Mouse (Mus musculus) neural tube, embryonic 10.5 days (tissue): Measurements from ENCODE around the gene Nme3.
"Not testable (repeated sequence)": the region's sequence is repeated elsewhere in the genome, so short reads cannot be mapped to it uniquely, and the experiment has no call there.

Experiments used
- DNase-seq: peaks from one replicate; pipeline ENCODE4 v3.0.0-alpha.2; 2017; ENCODE audit warnings: low spot score; ENCODE audit errors: extremely low spot score

The Nme3 gene

DNA sequence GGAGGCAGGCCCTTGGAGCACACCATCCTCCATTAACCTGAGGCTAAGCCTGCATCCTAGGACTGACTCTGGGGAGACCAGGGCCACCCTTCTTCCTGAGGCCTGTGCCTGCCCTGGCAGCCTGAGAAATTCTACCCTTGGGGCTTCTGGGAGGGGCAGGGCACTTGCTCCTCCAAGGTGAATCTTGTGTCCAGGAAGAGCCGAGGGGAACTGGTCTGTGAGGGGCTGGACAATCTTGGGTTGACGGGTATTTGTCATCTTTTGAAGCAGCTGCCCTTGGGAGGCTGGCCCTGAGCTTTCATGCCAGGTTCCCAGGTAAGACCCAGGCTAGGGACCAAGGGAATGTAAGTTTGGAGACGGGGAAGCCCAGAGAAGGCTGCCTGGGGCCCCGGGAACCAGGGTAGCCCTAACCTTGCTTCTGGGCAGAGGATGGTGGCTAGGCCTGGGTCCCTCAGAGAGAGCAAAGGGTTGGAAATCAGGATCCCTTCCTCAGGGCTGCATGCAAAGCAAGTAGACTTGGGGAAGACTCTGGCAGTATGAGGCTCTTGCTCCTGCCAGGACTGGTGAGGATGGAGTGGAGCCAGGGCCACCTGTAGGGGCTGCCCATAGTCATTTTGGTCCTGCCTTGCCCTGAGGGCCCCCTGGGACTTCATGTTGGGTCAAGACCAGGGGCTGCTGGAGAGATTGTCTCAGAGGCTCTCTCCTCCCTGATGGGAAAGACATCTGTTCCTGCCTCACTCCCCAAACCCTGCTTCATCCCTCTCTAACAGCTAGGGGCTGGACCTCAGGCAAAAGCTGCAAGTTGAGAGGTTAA, 1.9 kb downstream of the Nme3 start:
- no peak for DNase-seq

DNA sequence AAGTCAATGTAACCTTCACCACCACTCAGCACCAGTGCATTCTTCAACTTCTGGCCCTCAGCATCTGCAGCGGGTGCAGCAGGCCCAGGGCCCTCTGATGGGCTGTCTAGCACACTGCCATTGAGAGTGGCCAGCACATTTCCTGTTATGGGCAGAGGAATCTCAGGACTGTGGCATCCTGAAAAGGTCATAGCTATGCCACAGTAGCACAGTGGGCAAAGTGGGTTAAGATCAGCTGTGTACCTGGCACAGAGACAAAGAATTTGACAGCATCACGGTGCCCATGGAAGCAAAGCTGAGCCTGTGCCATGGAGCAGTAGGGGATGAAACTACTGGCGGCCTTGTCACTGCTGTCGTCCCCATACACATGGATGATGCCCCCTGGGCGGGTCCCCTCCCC, 2.9 kb downstream of the Nme3 start:
- DNase-seq, result no peak

DNA sequence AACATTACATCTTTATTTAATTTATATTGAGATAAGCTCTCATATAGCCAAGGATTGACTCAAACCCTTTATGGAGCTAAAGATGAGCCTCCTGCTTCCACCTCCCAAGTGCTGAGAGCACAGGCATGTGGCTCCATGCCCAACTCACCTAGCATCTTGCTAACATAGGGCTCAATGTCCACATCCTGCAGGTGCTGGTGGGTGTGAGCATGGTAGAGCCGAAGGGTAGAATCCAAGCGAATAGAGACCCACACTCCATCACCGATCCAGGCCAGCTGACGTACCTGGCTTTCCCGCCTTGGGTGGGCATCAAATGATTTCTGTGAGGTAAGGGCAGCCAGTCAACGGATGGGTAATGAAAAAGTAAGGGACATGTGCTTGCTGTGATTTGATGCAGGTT, 3.7 kb downstream of the Nme3 start:
- no peak for DNase-seq

DNA sequence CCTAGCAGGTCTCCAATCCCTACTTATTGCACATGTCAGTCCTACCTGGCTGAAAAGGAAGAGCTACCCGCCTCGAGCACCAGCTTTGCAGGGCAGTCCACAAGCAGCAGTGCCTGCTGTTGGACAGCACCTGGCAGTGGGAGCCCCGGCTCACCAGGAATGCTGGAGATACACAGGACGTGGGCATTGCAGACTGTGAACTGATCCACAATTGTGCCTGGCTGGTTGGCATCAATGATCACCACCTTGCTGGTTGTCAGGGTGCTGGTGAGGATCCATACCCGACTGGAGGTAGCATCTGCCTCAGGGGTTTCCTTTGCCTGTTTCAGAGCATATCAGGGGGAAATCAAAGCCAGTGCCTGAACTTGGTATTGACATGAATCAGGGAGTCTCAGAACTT, 5.8 kb downstream of the Nme3 start:
- no peak for DNase-seq

DNA sequence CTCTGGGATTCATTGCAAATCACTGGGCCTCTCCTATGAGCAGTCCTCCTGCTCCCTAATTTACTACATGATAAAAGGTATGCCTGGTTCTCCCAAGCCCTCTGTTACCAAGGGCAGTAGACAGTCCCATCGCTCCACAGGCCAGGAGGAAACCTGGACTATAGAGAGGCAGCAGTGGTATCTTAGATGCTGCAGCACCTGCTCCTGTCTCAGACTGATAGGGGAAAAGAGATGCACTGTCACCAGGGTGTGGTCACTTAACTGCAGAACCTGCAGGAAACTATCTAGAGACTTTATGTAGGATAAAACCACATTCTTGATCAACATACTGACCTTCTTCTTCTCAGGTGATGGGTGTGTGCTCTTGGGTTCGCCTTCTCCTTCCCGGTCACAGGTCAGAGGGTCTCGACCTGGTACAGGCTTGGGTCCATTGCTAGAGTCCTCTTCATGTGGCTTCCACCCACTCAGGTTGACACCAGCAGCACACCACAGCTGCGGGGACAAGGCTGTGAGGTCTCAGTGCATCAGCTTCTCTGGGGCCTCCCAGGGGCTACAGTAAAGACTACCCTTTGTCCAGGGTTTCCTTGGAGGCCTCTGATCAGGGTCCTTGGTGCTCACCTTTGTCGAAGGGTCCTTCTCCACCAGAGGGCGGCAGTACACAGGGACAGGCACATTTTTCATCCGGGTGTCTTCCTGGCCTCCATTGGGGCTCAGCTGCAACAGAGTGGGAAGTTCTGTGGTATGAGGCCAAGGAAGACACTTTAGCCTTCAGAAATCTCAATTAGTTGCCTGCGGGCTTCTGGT, 6.6 kb downstream of the Nme3 start:
- no peak for DNase-seq

DNA sequence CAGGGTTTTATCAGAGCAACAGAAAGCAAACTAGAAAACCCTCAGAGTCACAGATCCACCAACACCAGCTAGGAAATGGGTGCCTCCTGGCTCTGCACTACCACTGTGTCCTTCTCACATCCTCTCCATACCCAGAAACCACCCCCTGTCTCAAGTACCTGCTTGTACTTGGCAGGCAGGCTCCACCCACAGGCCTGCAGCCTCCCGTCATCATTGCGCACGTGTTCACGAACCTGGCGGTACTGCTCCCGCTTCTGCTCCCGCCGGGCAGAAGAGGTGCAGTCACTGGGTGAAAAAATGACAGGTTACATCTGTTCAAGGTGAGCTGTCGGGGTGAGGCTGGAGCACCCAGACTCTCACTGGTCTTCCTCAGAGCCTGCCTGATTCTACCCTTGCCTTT, 7.5 kb downstream of the Nme3 start:
- DNase-seq, result no peak

DNA sequence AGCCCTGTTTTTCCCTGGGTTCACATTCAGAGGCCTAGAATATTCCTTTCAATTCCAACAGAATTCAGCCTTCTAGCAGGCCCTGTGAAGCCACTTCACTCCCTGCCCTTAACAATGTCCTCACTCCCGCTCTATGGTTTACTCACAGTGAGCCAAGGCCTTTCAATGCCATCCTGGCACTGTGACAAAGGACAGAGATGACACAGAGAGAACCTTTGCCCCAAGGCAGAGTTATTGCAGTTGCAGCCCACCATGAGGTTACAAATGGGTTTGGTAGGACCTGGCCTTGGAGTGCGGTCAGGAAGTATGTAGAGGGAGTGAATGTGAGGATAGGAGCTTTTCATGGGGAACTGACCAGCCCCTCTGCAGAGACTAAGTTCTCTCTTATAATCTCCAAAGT, 11.3 kb downstream of the Nme3 start:
- DNase-seq, result no peak

DNA sequence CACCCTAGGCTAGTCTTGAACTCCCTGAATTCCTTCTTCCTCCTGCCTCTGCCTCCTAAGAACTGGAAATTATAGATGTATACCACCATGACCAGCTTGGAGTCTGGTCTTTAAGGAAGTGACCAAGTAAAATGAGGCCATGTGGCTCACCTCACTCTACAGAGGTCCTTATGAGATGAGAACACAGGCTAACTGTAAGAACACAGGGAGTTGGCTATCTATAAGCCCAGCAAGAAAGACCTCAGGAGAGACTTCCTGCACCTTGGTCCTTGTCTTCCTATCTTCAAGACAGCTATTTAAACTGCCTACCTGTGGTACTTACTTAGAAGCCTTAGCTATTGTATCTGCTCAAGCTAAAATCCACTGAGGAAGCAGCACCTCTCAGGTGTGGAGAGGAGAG, 17.7 kb downstream of the Nme3 start:
- DNase-seq, result no peak

DNA sequence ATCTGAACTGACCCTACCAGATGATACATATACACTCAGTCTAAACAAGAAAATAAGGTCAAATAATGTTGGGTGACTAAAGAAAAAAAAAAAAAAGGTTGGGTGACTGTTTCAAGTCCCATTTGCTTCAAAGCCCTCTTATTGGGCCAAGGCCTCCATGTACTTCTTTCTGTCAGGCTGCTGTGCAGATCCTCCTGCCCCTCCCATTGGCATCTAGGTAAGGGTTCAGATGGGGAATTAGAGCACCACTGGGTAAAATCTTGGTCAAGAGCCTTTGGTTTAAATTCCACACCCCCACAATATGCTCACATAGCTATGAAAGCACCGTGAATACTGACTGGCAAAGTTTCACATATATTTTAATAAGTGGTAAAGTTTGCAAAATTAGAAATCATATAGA, 26.9 kb downstream of the Nme3 start:
- DNase-seq, result no peak

DNA sequence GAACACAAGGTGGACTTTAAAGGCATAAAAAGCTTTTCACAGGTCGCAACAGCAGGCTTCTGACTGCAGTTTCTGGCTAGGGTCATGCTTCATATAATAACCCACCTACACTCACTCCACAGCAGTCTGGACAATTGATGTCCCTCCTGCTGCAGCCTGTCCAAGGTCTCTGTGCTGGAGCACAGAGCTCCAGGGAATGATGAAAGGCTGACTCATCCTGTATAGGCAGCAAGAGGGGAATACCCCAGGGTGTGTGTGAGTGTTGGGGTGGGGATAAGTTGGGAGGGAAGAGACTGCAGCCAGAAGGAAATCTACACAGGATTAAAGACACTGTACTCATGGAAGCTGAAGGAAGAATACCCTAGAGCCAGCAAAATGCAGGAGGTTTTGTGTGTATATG, 33.2 kb downstream of the Nme3 start:
- no peak for DNase-seq

DNA sequence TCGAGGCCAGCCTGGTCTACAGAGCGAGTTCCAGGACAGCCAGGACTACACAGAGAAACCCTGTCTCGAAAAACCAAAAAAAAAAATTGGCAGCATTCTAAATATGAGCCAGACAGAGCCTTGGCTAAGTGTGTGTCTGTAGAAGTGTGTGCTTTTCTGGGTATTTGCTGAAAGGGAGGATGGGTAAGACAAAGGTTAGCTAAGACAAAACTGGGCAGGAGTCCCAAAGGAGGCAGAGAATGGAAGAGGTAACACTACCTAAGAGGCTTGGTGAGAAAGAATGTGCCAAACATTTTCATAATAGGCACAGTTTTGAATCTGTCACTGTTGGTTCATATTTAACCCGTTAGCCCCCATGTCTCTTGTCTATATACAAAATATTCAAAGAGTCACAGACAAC, 36.1 kb downstream of the Nme3 start:
- DNase-seq, result no peak

DNA sequence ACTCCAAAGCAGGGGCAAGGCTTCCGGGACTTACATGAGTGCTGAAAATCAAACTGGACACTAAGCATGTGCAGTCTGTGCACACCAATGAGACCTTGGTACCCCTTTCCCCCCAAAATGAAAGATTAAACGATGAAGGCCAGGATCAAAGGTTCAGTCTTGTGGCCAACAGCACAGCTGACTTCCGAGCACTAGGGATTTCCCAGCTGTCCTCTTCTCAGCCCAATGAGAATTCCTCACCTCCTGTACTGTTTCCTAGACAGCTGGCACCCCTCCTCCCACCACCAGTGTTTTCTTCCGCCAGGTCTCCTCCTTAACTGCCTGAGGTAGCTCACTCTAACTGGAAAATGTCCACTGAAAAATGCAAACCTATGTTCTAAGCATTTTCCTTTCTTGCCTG, 36.9 kb downstream of the Nme3 start:
- no peak for DNase-seq

DNA sequence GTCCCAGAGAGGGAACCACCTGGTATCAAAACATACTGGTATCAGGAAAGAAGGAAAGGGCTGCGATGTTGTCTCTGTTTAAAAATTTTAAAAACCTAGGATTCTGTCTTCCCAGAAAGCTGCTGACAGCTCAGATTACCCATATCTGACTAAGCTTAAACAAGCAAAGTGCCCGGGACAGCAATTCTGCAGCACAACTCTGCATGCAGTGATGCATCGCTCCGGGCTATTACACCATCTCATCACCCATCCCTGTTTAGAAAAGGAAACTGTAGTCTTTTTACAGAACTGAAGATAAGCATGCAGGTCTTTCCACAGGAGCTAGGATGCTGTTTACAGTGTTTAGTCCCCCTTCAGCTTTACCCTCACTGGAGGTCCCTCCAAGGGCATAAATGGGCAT, 38.6 kb downstream of the Nme3 start:
- no peak for DNase-seq

DNA sequence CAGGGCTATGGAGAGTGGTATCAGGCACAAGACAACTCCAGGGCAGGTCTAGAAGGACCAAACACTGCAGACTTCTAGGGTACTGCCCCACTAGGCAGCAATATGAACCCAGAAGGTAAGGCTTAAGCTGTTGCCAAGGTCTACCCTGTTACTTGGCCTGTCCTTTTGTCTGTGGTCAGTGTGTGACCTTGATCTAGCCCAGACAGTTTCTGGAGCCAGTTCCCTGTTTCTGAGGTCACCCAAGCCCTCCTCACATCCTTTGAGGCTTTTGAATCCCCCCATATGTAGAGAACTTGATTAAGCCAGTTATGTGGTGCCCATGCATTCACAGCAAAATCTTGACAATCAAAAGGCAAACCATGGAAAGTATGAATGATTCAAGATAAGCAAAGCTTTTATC, 39.4 kb downstream of the Nme3 start:
- DNase-seq, result no peak

DNA sequence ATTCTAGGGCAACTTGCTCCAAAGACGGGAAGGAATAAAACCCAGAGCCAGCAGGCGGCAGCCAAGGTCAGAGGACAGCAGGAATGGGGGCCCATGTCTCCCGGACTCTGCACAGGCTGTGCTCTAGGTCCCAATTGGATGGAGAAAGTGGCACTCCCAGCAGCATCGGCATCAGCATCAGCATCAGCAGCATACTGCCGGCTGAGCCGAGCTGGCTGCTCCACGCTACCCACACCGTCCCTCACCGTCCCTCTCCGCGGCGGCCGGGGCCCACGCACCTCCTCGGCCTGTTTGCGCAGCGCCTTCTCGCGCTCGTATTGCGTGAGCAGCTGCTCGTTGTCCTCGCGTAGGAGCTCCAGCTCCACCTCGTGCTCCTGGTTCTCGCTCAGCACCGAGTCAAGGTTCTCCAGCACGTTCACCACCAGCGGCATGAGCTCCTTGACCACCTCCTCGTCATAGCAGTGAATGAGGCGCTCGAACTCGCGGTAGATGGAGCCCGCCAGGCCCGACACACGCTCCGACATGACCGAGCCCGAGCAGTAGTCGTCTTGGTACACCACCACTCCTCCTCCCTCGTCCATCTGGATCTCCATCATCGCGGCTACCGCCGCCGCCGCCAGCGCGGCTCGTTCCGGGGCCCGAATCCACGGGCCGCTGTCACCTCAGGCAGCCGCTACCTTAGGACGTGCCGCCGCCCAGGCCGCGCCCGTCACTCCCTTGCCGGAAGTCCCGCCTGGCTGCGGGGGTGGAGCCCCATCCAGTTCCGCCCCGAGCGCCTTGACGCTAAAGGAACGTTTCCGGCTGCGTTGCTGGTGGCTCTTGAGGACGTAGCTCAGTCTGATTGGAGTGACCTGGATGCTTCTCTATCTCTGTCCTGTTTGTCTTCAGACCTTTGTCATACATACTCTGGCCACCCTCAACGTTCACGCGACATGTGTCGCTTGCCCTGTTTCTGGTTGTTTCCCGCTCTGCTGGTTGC, 40.2 kb downstream of the Nme3 start, which contains the start of gene Mapk8ip3:
Mapk8ip3 (minus strand) TSS at position 719 of the 979 bp plus-strand sequence.
- DNase-seq, result peak; percentile 96

DNA sequence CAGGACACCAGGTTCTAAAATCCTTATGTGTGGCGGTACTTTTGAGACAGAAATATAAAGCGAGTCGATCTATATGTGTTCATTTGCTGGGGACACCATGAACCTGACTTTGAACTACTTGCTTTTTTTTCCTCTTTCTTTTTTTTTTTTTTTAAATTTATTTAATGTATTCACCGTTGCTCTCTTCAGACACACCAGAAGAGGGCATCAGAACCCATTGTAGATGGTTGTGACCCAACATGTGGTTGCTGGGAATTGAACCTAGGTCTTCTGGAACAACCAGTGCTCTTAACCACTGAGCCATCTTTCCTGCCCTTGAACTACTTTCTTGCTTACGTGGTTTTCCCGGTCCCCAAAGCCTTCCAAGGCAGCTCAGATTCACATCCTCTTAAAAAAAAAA, 41.0 kb downstream of the Nme3 start:
- DNase-seq, result no peak

DNA sequence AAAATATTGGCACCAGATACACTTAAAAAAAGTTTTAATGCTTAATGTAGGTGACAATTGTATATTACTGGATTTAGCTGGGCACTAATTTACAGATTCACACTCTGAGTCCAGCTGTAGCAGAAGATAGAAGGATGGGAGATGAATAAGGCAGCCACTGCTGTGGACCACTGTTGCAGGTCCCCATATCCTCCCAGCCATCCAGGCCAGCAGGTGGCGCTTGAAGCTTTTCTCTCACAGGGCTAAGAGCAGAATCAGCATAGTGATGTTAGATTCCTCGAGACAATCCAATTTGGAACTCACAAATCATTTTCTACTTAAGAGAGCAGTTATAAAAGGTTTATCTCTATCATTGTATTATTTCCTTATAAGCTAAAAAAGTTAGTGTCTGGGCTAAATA, 46.2 kb downstream of the Nme3 start:
- DNase-seq, result not testable (repeated sequence)

DNA sequence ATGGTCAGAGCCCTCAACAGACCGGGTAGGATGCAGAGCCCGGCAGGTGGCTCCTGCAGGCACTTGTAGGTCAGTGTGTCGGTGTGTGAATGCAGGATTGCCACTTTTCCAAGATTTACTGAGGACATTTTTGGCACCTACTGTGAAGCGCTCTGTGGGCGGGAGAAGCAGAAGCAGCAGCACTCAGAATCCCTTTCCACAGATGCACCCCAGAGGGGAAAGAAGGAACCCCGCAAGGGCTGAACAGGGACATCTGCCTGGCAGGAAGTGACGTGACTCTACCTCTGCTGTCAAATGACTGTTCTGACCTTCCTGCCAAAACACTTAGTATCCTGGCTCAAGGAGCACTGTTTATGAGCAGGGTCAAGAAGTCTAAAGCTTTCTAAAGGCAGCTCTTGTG, 46.7 kb downstream of the Nme3 start:
- no peak for DNase-seq

DNA sequence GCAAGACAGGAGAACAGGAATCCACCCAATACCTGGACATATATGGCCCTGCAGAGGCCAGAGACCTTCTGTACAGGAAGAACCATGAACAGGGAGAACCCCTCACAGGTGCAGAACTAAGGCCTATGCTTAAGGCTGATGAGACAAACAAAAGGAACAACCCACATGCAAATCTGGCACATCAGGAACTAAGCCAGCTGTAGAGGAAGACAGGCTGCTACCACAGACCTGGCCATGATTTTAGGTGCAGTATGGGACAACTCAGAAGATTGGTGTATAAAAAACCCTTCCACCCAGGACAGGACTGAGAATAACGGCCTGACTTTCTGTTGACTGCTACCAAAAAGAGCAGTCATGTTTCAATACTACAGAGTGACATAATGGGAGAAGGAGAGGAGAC, 47.3 kb downstream of the Nme3 start:
- DNase-seq, result not testable (repeated sequence)
